Mouse (Mus musculus) left cerebral cortex, adult 8-10 months (tissue): ENCODE measurements around the gene Rec8. TPM values are rescaled to one million over a fixed set of nuclear protein-coding genes. Genes with fewer than 3 reads are reported as not detected.

Experiments used
- DNase-seq, 2 experiments: peaks; one replicate each; pipeline ENCODE4 v3.0.0; 2022; ENCODE audit warnings: low spot score in 2 of 2
- total RNA-seq, 4 experiments: library from RNA; stranded (reverse); gene quantifications; 2 replicates each; pipeline ENCODE4 v1.2.4; 2022

Rec8 gene
- 1 to 10 TPM; 1.5 to 4.9 (median 3.7) TPM for total RNA-seq

- DNase-seq: no peak
Measured at GRCm38 (mm10) chr14:55617822-55618221, at the start of gene Rec8. Gene Rec8 (plus strand): TSS chr14:55618037.

GRCm38 (mm10) chr14:55570588-55570987, 47.2 kb upstream of the Rec8 start:
- no peak for DNase-seq

DNA sequence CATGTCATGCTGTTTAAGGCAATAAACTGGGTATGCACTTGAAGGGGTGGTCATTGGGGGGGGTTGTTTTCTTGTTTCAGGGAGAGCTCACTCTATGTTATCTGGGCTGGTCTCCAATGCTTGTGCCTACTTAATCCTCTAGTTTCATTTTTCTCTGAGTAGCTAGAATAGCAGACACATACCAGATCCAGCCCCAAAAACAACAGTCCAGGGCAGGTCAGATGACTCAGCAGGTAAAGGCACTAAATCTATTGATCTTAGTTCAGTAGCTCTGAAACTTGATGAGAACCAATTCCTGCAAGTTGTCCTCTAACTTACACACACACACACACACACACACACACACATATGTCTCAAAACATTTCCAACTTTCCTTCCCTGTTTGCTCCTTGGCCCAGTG, 46.1 kb upstream of the Rec8 start:
- DNase-seq: no peak

- DNase-seq: no peak
Measured at GRCm38 (mm10) chr14:55575302-55575701, 42.5 kb upstream of the Rec8 start, which contains the start of gene Fitm1. Gene Fitm1 (plus strand): TSS chr14:55575617.

GRCm38 (mm10) chr14:55575711-55576110, 42.1 kb upstream of the Rec8 start:
- no peak for DNase-seq

GRCm38 (mm10) chr14:55576376-55576775, 41.5 kb upstream of the Rec8 start:
- peak in 1 of 2 experiments; percentile 65 for DNase-seq

DNA sequence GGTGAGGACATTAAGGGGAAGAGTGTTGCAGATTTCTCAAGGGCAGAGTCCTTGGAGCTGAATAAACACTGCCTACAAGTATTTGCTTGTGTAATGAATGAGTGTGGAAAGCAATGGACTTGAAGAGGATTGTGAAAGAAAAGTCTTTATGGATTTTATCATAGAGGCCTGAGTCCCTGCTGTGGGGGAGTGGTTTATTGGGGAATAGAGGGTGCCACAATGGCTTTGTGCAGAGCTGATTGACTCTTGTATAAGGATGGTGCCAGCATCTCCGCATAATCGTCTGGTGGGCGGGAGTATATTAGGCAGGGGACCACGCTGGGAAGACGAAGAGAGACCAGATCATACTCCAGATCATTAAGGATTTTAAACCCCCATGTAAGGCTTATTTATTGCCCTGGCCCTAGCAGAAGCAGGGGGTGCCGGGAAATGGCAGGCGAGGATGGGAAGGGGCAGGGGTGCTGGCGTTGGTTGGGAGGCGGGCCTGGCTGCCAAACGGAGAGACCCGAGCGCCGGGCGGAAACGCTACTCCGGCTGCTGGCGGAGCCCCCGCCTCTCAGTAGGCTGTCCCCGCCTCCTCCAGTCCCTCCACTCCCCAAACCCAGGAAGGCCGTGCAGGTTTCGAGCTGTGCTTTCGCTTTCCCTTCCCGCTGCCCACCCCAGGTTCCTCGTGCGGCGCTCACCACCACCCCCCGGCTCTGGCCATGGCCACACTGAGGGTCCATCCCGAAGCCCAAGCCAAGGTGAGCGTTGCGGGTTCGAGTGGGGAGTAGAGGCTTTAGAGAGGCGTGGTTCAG, 39.8 kb upstream of the Rec8 start, which contains the start of gene Psme1:
TSS of gene Psme1 (plus strand) at position 253 of the 797 bp plus-strand sequence.
- peak; percentile 41 to 59 for DNase-seq

GRCm38 (mm10) chr14:55578668-55579269, 39.1 kb upstream of the Rec8 start:
- DNase-seq: no peak

DNA sequence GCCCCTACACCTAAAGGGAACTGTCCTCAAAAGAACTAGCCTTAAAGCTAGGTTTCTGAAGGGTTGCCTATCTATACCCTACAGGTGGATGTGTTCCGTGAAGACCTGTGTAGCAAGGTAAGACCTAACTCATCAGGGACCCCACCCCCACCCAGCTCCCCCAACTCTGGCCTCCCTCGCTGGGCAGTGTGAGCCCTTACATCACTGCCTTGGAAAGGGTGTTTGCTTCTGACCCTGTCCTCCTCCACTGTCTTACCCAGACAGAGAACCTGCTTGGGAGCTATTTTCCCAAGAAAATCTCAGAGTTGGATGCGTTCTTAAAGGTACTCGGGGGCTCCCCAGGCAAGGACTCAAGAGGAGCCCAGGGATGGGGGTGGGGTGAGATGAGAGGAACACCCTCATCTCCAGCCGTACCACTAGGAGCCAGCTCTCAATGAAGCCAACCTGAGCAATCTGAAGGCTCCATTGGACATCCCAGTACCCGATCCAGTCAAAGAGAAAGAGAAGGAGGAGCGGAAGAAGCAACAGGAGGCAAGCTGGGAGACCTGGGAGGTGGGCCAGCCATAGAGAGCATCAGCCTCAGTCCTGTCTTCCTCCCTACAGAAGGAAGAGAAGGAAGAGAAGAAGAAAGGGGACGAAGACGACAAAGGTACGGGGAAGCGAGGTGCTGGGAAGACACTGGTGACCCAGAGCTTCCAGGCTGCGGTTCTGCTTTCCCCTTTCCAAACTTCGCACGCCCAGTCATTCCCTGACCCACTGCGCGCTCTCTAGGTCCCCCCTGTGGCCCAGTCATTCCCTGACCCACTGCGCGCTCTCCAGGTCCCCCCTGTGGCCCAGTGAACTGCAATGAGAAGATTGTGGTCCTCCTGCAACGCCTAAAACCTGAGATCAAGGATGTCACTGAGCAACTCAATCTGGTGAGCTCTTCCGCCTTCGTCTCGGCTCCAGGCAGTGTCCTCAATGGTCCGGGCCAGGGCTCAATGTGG, 38.0 kb upstream of the Rec8 start:
- DNase-seq: no peak

GRCm38 (mm10) chr14:55580731-55581130, 37.1 kb upstream of the Rec8 start:
- DNase-seq: no peak

DNA sequence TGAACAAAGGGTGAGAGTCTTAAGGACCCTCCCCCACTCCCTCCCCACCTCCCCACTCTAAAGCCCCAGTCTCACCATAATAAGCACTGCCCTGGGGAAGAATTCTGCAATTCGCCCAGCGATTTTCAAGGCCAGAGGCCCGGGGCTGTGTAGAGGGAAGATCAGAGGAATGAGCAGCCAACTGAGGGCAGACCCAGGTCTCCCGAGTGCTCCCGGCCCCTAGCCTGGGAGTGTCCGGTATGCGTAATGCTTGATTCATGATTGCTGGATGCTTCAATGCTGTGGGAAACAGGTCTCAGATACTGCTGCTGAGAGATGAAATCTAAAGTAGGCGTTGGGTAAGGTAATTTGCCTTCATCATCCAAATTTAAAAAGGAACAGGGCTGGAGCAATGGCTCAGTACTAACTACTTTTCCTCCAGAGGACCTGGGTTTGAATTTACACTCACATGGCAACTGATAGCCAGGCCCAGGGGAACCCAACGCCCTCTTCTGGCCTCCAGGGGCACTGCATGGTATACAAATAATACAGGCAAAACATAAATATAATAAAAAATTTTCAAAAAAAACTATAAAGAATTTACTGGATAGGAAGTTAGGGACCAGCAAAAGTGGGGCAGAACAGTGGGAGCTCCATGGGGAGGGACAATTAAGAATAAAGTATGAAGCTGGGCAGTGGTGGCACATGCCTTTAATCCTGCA, 35.7 kb upstream of the Rec8 start:
- DNase-seq: no peak

DNA sequence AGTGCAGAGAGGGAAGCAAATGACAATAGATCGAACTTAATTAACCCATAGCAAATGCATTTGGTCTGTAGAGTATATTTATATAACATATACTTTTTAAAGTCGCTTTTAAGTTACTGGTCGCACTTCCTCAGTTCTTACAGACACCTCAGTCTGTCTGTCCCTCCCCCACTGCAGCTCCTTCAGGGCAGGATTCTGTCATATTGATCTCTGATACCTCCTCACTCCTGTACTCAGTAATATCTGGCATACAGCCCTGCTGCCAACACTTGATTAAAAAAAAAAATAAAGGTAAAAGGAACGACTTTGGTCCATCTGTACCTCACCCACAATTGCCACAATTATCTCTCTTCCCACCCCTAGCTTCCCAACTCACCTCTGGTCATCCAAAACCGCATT, 33.5 kb upstream of the Rec8 start:
- no peak for DNase-seq

DNA sequence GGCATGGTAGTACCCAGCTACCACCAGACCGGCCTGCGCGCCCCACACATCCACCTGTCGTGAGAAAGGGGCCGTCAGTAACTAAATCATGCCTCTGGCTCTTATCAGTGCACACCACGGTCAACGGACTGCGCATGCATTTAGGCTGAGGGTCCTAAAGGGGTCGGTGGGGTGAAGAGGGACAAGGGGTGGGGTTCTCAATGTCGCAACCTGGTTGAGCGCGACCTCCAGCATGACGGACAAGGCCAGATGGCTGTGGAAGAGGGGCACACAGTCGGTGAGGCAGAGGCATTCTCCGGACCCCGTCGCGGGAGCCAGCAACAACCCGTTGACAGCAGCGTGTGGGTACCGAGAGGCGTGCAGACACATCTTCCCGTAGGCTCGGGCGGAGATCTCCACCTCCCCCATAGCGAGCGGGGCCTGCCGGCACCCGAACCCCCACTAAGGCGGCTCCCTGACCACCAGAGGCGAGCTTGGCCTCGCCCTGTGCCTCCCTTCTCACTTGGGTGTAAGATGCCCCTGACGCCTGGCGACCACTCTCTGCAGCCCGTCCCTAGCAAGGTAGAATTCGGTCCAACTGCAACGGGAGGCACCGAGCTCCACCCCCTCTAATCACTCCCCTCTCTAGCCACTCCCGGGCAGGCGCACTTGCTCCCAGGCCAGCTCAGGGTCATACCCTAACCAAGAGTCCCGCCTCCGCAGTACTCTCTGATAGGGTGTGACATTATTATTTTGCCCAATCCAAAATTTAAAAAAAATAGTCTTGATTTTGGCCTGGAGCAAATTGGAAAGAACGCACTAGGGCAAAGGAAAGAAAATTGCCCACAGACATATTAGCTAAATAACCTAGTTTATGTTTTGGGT, 32.9 kb upstream of the Rec8 start, which contains the start of gene Emc9:
TSS of gene Emc9 (minus strand) at position 601 of the 864 bp plus-strand sequence.
- DNase-seq: peak in 1 of 2 experiments; percentile 51

- DNase-seq: no peak
Measured at GRCm38 (mm10) chr14:55585566-55585960, 32.3 kb upstream of the Rec8 start.

DNA sequence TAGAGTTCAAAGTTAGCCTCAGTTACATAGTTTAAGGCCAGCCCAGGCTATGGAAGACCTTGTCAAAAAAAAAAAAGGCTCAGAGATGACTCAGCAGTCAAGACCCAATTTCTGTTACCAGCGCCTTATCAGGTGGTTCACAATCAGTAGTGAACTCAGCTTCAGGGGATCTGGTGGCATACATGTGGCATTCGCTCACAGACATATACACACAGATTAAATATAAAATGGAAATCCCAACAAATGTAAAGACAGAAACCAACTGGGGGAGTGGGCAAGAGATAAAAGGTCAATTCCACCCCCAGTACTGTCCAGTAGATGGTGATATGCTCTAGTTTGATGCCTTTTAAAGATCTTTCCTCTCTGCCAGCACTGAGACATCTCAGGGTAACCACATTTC, 31.7 kb upstream of the Rec8 start:
- DNase-seq: no peak

- DNase-seq: no peak
Measured at GRCm38 (mm10) chr14:55589271-55589670, 28.6 kb upstream of the Rec8 start.

DNA sequence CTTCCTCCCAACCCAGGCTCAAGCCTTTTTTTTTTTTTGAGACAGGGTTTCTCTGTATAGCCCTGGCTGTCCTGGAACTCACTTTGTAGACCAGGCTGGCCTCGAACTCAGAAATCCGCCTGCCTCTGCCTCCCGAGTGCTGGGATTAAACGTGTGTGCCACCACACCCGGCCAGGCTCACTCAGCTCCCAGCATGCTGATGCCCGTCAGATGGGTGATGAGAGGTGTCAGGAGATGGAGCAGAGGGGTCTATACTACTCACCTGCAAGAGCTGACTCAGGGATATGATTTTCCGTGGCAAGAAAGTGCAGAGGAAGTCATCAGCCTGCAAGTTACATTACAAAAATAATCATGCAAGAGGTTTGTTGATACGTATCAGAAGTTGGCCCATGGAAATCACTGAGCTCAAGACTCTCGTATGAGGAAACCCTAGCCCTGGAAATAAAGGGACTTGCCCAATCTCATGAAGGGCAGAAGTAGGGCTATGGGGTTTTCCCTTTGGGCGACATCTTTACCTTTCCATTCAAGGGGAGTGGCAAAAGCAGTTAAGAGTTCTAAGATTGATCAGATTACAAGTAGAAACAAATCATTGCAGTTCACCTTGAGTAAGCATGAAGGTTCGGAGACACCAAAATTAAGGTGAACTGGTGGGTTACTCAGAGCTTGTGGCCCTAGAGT, 27.9 kb upstream of the Rec8 start:
- no peak for DNase-seq

- DNase-seq: peak in 1 of 2 experiments; percentile 95
Measured at GRCm38 (mm10) chr14:55590748-55591330, 27.0 kb upstream of the Rec8 start, which contains the start of gene Psme2. Gene Psme2 (minus strand): TSS chr14:55591113.
